Mouse (Mus musculus) CD4-positive, CD25-positive, alpha-beta regulatory T cell, adult 4 months (primary cell): ENCODE data around the gene Wdfy3. TPM values are rescaled to one million over a fixed set of nuclear protein-coding genes. Genes with fewer than 3 reads are reported as not detected.

Experiments
- ATAC-seq: one replicate; pipeline ENCODE4 v1.8.0; 2017
- polyA plus RNA-seq, 2 experiments: library from polyadenylated mRNA; unstranded; fragments of 100-300 nt; shearing (Covaris generic); gene quantifications; one replicate each; pipeline ENCODE4 v1.2.1; 2017

The Wdfy3 gene
- polyA plus RNA-seq, 2 experiments from 2014 or later, result 0.03 TPM; not detected in 1

DNA sequence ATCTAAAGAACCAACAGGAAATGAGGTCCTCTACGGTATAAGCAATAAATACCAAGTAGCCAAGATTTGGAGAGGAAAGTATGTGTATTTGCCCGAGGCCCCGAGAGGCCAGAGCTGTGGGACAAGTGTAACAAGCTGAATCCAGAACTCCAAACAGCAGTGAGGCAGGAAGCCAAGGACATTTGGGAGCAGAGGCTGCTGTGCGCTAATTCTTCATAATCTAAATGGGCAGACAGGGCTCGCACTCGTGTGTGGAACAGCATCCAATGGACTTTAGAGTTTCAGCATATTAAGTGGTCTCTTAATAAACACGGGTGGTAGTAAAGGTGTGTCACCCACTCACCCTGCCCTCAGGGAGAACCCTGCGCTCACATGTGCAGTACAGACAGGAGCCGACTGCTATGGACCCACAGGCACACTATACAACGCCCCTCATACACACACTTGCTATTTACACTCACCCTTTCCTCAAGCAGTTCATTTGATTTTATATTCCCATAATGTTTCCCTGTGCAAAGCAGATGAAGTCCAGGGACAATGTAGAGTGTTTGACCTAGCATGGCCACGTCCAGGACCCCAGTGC is 15.1 kb downstream of the Wdfy3 start:
- ATAC-seq, result no peak

DNA sequence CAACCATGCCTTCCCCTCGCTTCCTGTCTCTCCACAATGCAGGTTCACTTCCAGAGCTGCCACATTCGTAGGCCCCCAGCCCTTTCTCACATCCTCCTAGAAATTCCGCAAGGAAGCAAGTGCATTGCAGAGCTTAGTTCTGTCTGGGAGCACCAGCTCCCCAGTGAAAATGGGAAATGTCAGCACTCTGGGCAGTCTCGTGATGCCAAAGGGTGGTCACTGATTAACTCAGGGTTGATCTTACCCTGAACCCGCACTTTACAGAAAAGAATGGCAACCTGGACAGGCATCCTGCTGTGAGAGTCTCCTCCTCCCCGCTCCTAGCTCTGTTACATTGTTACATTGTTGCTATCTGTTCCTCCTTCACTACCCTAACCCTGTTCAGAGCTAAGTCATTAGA is 16.8 kb downstream of the Wdfy3 start:
- ATAC-seq, result no peak

DNA sequence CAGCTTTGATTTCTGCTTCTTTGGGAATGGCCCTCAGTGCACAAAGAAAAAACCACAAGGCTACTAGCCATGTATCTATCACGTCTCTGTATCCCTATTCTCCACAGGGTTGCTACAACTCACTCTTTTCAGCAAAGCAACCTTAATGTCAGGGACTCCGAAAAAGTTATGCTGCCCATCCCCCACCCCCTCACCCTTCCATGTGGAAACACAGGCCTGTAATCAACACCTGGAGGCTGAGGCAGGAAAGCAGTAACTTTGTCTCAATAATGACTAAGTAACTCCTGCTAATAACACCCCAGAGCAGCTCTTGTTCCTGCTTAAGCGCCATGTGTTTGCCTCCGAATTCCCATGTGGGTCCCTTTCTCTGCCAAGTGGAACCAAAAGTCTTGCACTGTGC is 17.3 kb downstream of the Wdfy3 start:
- no peak for ATAC-seq

DNA sequence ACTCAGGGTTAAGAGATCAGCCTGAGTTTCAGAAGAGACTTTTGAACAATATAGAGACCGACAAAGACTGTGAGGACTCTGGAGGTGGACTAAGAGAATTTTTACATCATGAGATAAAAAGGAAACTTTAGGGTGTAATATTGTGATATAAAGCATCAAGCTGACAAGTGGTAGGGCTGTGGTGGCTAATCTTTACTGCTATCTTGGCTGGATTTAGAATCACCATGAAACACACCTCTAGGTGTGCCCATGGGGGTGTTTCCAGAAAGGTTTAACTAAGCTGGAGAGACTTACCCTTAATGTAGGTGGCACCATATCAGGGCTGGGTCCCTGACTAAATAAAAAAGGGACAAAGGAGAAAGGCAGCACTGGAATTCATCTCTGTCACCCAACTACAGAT is 19.0 kb downstream of the Wdfy3 start:
- ATAC-seq, result no peak

DNA sequence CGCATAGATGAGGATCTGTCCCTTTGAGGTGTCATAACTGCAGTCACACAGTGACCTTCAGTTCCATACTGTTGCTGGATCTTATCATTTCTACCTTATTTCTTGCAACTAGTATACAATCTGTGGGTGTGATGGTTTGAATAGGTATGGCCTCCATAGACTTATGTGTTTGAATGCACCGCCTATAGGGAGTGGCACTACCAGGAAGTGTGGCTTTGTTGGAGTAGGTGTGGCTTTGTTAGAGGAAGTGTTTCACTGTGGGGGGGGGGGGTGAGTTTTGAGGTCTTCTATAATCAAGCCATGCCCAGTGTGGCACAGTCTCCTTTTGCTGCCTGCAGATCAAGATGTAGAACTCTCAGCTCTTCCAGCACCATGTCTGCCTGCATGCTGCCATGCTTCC is 21.3 kb downstream of the Wdfy3 start:
- no peak for ATAC-seq

DNA sequence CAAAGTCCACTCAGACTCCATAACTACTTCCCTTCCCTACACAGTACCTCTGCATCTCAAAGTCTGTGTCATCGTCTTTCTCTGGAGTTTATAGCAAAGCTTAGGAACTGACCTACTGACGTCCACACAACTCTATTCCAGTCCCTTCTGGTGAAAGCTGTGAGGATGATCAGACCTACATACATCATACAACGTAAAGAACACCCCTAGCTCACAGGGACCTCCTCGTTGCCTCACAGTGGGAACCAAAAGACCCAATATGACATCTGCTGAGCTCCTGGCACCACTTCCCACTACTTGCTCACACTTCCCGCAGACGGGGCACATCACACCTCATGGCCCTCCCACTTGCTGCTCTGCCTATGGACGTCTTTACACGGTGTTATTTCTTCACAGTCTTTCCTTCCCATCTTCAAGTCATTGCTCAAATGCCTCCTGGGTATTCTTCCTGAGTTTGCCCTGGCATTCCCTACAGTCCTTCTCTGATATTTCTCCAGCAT is 23.1 kb downstream of the Wdfy3 start:
- no peak for ATAC-seq

DNA sequence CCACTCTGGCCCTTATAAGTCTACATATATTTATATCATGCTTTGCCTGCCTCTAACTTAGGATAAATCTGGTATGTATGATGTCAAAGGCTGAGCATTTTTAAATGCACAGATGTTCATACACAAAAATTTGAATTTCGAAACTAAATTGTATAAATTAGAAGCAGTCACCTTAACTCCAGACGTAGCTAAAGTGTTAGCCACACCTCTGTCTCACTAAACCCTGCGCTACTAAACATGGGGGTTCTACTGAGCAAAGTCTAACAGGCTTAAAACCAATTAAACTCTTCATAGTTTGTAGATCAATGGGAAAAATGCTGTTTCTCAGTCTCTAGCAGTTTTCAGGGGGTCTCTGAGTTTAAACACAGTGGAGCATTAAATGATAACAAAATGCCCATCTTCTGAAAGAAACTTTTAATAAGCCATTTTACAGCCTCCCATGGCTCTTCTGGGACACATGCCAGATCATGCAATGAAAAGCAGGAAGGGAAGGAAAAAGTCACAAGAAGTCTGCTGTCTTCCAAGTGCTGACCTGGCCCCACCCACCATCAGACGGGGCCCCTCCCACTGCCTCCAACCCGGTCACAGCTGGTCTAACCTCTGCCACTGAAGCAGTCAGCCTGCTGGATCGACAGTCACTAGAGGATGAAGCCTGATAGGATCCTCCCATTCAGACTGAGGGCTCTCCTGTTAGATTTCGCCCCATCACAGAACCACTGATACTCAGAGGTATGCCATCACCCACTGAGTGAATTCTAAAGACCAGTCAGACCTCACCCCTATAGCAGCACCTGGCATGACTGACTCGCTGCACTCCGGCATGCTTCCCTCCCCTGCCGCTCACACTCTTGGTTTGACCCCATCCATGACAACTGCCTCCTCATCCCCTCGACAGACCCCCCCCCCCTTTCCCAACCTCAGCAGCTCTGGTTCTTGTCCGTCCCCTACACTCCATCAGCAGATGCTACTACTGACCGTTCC is 23.8 kb downstream of the Wdfy3 start:
- no peak for ATAC-seq

DNA sequence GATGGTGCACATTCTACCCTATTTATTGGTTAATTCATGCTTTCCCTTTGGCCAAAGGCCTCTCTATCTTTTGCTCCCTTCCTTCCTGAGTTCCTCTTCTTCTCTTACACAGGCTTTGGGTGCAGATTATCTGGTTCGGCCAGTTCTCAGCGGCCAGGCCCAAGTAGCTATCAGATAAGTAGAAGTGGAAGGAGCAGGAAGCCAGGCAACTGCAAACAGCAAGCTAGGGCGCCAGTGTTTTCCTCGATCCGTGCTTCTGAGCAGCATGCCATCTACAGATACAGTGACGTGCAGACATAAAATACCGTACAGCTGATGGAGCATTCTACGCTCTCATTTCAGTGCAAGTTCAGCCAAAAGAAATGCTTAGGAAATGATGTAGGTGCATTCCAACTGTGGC is 24.5 kb downstream of the Wdfy3 start:
- no peak for ATAC-seq

DNA sequence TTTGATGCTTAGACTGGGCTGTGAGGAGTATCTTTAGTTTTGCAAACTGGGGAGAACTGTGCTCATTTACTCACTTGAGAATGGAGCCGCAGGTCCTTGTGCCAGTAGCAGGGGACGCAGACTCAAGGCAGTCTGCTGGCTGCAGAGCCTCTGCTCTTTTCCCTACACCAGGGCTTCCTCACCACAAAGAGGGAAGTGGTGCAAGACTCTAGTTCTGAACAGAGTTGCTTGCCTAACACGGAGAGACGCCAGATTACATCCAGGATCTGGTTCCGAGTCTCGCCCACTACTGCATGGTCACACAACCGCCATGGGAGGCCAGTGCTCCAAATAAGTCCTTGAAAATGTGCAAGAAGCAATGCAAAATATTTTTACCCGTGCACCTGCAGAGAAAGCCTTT is 36.4 kb downstream of the Wdfy3 start:
- ATAC-seq, result no peak

DNA sequence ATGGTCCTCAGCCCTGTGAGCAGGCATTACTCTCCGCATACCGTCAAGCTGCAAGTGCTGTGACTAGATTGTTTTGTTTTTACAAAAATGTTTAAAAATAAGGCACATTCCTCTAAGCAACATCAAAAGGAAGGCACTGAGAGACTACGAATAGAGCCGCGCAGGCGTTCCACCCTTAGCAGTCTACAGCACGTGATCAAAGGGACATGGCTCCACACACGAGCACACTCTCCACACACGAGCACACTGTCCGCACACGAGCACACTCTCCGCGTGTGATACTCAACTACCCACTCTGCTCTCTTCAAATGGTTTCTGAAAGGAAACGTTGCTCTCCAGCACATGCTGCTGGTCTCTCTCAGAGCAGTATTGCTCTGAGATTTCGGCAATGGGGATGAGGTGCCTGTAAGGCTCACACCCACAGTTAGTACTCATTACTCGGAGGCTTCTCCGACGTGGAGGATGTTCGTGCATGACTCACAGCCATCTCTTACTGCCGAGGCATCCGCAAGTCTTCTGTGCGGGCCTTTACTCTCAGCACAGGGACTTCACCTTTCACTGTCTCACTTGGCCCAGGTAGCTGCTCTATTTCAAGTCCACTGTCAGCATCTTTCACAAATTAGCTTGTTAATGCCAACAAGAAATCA is 37.0 kb downstream of the Wdfy3 start:
- ATAC-seq, result no peak

DNA sequence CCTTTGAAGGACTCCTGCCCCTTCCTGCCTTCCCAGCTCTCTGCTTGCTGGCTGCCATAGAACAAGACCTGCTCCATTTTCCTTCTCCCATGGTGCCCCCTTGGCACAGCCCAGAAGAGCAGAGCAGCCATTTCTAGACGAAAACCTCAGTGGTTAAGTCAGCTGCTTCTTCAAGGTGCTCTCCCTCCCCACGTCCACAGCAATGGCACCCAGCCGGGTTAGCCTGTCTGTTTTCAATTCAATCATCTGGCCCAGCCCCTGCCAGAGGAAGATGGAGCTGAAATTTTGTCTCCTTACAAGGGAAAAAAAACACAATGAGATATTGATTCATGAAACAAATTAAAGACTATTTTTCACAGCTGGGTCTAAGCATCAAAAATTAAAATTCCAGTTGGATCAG is 37.5 kb downstream of the Wdfy3 start:
- ATAC-seq, result no peak

DNA sequence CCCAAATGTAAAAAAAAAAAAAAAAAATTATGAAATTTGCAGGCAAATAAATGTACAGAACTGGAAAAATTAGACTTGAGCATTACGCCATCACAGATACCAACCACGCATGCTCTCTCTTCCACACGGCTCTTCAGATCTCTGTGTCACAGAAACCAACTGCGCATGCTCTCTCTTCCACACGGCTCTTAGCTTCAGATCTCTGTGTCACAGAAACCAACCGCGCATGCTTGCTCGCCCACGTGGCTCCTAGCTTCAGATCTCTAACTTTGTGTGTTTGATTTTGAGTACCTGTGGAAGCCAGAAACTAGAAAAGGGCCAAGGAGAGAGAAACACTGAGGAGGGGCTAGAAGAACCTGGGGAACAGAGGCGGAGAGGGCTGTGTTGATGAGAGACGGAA is 46.3 kb downstream of the Wdfy3 start:
- no peak for ATAC-seq

DNA sequence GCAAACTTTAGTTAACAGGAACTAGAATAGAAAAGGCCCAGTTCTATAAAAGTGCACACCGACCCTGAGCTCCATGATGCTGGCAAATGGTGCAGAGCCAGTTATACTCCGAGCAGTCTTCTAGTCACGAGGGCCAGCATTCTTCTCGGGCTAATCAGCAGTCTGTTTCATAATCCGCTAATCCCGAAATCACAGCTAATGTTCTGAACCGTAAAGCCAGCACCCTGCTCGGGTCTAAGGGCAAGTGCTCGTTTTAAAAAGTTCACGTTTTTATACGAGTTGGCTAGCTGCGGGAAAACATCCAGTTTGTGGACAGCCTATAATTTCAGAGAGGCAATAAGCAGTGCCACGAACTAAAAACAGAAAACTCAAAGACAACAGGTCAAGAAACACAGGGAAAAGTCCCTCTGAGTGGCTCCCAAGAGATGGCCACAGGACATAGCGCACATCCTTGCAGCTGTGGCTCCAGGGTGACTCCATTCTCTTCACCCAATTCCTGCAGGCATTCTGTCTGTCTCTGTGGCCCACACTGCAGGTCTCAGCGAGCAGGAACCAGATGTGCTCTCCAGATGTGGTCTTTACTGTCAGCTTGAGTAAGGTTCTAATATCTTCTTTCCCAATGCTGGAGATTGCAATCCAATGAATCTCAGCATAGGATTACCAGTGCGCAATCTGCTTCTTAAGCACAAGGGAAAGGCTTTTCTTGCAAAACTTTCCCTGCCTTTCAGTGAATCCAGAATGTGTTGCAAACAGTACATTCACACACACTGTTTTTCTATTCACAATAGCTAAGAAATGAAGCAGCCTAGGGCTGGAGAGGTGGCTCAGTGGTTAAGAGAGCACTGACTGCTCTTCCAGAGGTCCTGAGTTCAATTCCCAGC is 47.5 kb downstream of the Wdfy3 start:
- no peak for ATAC-seq

DNA sequence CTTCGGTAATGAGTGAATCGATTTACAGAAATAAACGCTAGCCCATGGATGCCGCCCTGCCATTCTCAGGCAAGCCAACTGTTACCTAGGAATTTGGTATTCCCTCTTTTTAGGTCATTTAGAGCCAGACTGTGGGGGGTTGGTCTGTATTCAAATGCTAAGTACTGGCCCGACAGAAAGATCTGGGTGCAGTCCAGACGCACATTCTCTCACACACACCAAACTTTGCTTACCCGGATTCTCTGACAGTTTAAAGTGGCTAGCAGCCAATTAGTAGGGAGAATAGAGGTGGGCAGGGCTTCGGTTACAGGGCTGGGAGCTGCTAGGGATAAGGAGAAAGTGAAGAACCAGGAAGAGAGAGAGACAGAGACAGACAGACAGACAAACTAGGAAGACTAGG is 55.5 kb downstream of the Wdfy3 start:
- no peak for ATAC-seq

DNA sequence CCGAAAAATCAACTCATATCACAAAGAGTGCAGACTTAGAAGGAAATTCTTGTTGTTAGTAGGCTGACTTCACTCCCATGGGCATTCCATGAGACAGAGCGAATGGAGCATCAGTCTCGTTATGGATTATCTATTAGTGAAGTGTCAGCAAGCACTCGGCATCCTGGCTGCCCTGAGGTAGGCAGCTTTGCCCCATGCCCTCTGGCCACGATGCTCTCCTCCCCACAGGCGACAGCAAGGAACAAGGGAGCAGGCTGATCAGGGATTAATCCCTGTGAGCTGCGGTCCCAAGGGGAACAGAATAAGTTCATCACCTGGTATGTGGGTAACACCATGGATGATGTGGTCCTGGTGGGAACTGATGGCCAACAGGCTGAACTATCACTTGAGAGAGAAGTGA is 55.9 kb downstream of the Wdfy3 start:
- ATAC-seq, result no peak

DNA sequence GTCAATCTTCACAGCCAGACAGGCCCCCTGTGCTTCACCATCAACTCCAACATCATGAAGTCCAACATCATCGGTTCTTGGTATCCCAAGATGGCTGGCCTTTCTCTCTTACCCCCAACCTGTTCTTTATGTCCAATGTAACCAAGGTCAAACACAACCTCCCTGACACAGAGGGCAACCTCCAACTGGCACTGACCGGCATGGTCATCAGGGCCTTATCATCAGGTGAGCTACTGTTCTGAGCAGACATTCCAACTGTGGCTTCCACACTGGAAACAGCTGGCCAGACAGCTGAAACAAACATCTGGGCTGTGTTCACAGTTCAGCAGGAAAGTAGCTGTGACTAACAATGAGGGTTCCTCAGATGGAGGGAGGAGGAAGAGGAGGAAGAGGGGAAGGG is 58.8 kb downstream of the Wdfy3 start:
- no peak for ATAC-seq

DNA sequence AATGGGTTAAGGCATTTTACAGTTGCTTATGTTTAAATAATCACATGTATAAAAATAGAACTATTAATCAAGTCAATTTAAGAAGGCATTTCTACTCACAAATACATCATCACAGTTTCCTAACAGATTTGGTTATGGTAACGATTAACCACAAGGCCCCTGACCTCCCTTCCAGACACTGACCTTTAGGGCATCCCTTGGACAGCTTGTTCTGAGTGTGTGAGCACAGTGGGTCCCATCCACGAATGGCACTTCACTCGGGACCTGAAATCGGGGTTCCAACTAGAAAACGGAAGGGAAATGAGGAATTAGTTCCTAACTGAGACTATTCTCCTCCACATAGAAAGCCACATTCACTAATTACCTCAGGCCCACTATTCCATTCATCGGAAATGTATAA is 60.1 kb downstream of the Wdfy3 start:
- no peak for ATAC-seq

DNA sequence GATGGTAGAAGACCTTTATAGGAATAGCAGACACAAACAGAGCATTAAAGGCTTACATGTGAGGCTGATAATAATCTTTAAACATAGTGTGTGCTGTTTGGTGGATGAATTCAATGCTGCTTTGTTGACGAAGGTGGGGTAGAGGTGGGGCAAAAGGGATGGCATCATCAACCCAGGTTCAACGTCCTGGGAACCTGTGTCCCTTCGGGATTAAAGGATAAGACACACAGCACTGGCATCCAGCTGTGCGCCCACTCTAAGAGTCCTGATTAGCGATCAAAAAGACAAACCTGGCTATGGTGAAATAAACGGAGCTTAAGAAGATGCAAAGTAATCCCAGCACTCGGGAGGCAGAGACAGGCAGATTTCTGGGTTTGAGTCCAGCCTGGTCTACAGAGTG is 61.0 kb downstream of the Wdfy3 start:
- no peak for ATAC-seq

DNA sequence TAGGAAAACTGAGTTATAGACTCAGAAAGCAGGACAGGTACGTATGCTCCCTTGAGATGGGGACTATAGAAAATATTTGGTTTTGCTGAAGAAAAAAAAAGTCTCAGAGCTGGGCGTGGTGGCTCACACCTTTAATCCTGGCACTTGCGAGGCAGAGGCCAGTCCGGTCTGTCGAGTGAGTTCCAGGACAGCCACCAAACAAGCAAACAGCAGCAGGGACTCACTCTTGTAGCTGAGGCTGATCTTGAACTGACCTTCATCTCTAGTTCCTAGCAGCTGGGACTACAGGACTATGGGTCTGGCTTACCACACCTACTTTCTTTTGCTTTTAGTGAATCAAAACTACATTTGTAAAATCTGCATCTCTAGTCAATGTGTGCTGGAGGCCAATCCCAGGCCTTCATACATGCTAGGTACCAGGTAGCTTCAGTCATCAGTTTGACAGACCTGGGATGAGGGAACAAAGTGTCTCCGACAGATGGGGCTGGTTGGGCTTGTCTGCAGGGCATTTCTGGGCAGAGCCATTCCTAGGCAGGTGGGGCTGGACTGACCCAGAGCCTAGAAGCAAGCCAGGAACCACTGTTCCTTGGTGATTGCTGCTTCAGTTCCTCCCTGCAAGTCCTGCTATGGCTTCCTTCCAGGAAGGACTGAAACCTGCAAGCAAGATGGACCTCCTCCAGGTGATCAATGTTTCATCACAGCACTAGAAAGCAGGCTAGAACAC is 63.3 kb downstream of the Wdfy3 start:
- no peak for ATAC-seq

DNA sequence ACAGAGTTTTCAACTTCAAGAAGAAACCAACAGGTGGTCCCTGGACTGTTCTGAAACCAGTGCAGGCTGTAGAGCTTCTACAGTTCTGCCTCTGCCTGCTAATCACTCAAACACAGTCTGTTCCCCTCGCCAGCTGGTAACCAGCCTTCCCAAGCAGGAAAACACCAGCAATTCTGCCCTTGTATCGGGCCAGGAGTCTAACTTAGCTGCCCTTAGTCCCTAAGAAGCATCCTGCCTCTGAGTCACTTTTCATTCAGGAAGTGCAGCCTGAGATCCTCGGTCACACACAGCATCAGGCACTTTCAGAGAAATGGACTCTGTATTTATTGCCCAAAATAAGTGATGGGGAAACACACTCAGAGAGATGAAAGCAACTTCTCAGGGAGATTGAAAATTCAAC is 66.3 kb downstream of the Wdfy3 start:
- no peak for ATAC-seq

DNA sequence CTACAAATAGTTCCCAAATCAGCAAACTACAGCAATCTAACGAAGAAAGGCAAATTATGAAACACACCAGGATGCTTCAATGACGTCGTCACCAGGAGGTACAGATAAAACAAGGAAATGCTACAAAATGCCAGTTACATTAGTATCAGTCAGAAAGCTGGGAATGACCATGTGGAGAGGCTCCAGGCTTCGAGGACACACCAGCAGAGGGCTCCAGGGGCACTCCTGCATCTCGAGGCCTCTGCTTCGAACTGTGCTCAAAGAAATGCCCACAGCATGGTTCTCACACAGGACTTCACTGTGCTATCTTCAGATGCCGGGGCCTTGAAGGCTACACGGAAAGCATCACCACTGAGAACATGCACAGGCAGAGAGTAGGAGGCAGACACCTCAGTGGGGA is 68.7 kb downstream of the Wdfy3 start:
- no peak for ATAC-seq

DNA sequence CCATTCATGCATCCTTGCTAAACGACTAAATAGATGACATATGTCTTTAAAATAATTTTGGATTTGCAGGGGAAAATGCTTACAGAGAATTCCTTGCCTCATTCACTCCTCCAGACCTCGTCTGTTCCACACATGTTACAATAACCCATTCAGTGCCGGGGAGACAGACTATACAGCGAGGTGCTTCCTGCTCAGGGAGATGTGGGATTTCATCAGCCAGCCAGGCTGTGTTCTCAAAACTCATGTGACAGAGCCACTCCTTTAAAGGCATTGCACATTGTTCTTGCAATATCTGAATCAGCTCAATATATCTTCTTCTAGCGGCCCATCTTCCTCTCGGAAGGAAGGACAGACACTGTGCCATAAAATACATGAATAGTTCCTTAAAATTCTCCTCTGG is 70.8 kb downstream of the Wdfy3 start:
- no peak for ATAC-seq
